Mouse (Mus musculus) C2C12 (cell line): ENCODE data around the gene Olfml3. TPM values are rescaled to one million over a fixed set of nuclear protein-coding genes. Genes with fewer than 3 reads are reported as not detected.

Experiments used
- H3K27me3 ChIP-seq: one replicate; pipeline ENCODE4 v1.6.1; 2011; ENCODE audit not compliant: control insufficient read depth, insufficient read depth, insufficient read length
- H3K36me3 ChIP-seq: one replicate; pipeline ENCODE4 v1.6.1; 2011; ENCODE audit not compliant: control insufficient read depth, insufficient read depth
- H3K4me3 ChIP-seq: one replicate; pipeline ENCODE4 v1.5.1; 2011; ENCODE audit warnings: mild to moderate bottlenecking, control low read depth; ENCODE audit not compliant: poor library complexity, insufficient read depth, severe bottlenecking
- H3K79me2 ChIP-seq: one replicate; pipeline ENCODE4 v1.6.1; 2011; ENCODE audit not compliant: control insufficient read depth, insufficient read depth
- H3K79me3 ChIP-seq: one replicate; pipeline ENCODE4 v1.6.1; 2011; ENCODE audit warnings: low read depth, control low read depth
- H3ac ChIP-seq: one replicate; pipeline ENCODE3; 2011; ENCODE audit warnings: low read depth; ENCODE audit not compliant: control insufficient read depth, insufficient read length
- CEBPB ChIP-seq: IDR thresholded peaks from one replicate; pipeline ENCODE4 v1.6.1; 2011; ENCODE audit warnings: low read depth, mild to moderate bottlenecking, control low read depth, moderate library complexity
- CTCF ChIP-seq: IDR thresholded peaks from one replicate; pipeline ENCODE4 v1.5.1; 2011; ENCODE audit not compliant: control insufficient read depth, insufficient read depth, insufficient read length
- FOSL1 ChIP-seq: IDR thresholded peaks from one replicate; pipeline ENCODE4 v1.8.0; 2011; ENCODE audit warnings: mild to moderate bottlenecking, low read length; ENCODE audit not compliant: poor library complexity, insufficient read depth, severe bottlenecking
- MAX ChIP-seq: IDR thresholded peaks from one replicate; pipeline ENCODE4 v1.6.1; 2011; ENCODE audit warnings: mild to moderate bottlenecking, control low read depth
- MYOD1 ChIP-seq: IDR thresholded peaks from one replicate; pipeline ENCODE4 v1.6.1; 2011; ENCODE audit warnings: low read depth; ENCODE audit not compliant: control insufficient read depth, insufficient read length
- MYOG ChIP-seq: IDR thresholded peaks from one replicate; pipeline ENCODE4 v1.6.1; 2011; ENCODE audit not compliant: control insufficient read depth, insufficient read length; ENCODE audit errors: extremely low read depth
- USF1 ChIP-seq: IDR thresholded peaks from one replicate; pipeline ENCODE4 v1.6.1; 2011; ENCODE audit warnings: low read depth, mild to moderate bottlenecking, control low read depth, moderate library complexity
- polyA plus RNA-seq: library from polyadenylated mRNA; unstranded; fragments of >200 nt; fragmentation: generic; extraction: Trizol; gene quantifications from one replicate; pipeline ENCODE4 v1.2.1, GENCODE M21; 2012; ENCODE audit warnings: missing spikeins

The Olfml3 gene
- polyA plus RNA-seq, 1 experiment: 7.5 TPM

DNA sequence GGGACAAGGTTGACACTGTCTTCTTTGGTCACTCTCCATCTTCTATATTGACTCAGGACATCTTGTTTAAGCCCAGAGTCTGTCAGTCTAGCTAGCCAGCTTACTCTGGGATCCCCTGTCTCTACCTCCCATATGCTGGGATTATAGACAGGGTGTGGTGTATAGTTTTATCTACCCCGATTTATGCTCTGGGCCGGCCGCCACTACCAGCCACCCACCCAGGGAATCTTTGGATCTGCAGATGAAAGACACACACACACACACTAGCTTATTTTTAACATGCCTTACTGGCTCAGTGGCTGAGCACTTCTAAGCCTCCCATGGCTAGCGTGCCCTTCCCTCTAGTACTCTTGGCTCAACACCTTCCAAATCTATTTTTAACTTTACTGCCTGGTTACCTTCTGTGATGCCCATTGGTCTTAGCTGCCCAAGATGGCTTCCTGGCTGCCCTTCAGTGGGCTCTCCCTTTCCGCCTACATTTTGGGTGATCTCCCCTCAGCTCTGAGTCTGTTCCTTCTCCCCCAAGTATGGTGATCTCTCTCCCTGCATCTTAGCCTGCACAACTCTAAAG is 28.2 kb downstream of the Olfml3 start:
- Histone ChIP-seq H3K36me3 (no peaks in the 10 kb centered on the region), H3ac (no peak overlapping the region), H3K79me2 (no peaks in the 10 kb centered on the region), H3K79me3 (no peaks in the 10 kb centered on the region), H3K27me3 (no peaks in the 10 kb centered on the region), H3K4me3 (no peak overlapping the region)
- TF ChIP-seq FOSL1 (no peak), USF1 (no peak), MYOG (no peak), CEBPB (no peak), CTCF (no peak), MYOD1 (no peak)

GRCm38 (mm10) chr3:103705426-103705825 is 32.4 kb downstream of the Olfml3 start:
- TF ChIP-seq USF1 (no peak), CEBPB (no peak), CTCF (no peak), FOSL1 (no peak), MYOG (no peak), MAX (no peak), MYOD1 (no peak)
- H3K79me3 ChIP-seq: no peaks in the 10 kb centered on the region
- H3K4me3 ChIP-seq: no peak overlapping the region
- H3K36me3 ChIP-seq: no peaks in the 10 kb centered on the region
- no peak overlapping the region for H3ac ChIP-seq
- no peaks in the 10 kb centered on the region for H3K79me2 ChIP-seq
- H3K27me3 ChIP-seq: no peaks in the 10 kb centered on the region

GRCm38 (mm10) chr3:103704661-103705060 is 33.1 kb downstream of the Olfml3 start:
- H3ac ChIP-seq: no peak overlapping the region
- H3K36me3 ChIP-seq: no peaks in the 10 kb centered on the region
- TF ChIP-seq FOSL1 (no peak), CEBPB (no peak), MAX (no peak), USF1 (no peak), CTCF (no peak), MYOD1 (no peak), MYOG (no peak)
- H3K27me3 ChIP-seq: no peaks in the 10 kb centered on the region
- H3K79me2 ChIP-seq: no peaks in the 10 kb centered on the region
- no peak overlapping the region for H3K4me3 ChIP-seq
- no peaks in the 10 kb centered on the region for H3K79me3 ChIP-seq

- Histone ChIP-seq H3K79me3 (no peaks in the 10 kb centered on the region), H3ac (no peak overlapping the region), H3K4me3 (no peak overlapping the region), H3K27me3 (no peaks in the 10 kb centered on the region), H3K36me3 (no peaks in the 10 kb centered on the region), H3K79me2 (no peaks in the 10 kb centered on the region)
- TF ChIP-seq CEBPB (no peak), CTCF (no peak), MYOG (no peak), MYOD1 (peak; percentile 42), MAX (no peak)
Measured at GRCm38 (mm10) chr3:103696388-103696925, 41.3 kb downstream of the Olfml3 start.

DNA sequence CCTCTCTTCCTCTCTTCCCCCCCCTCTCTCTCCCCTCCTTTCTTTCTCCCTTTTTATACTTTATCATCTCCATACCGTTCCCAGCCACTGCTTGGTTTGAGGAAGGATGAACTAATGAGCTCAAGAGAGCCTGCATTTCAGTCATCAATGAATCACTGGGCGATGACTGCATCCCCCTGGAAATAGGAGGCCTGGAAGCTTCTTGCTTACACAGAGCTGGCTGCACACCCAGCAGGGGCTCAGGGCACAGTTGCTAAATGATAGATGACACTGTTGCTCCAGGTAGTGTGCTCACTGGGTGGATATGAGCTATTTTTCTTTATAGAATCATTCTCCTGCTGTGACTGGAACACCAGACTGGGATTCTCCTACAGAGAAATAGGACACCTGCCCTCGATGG is 42.2 kb downstream of the Olfml3 start:
- Histone ChIP-seq H3K79me3 (no peaks in the 10 kb centered on the region), H3K79me2 (no peaks in the 10 kb centered on the region)
- TF ChIP-seq MYOG: no peak
- TF ChIP-seq FOSL1: no peak
- TF ChIP-seq MYOD1: no peak

GRCm38 (mm10) chr3:103690506-103690905 is 47.3 kb downstream of the Olfml3 start:
- H3K79me2 ChIP-seq: no peaks in the 10 kb centered on the region
- H3ac ChIP-seq: no peak overlapping the region
- no peaks in the 10 kb centered on the region for H3K27me3 ChIP-seq
- no peaks in the 10 kb centered on the region for H3K79me3 ChIP-seq
- no peaks in the 10 kb centered on the region for H3K36me3 ChIP-seq
- no peak overlapping the region for H3K4me3 ChIP-seq
- no peak for TF ChIP-seq USF1
- TF ChIP-seq FOSL1: no peak
- no peak for TF ChIP-seq CEBPB
- TF ChIP-seq MYOD1: no peak
- TF ChIP-seq MAX: no peak

More for the DNA sequence above, 42.2 kb downstream of the Olfml3 start:
- no peaks in the 10 kb centered on the region for H3K27me3 ChIP-seq
- no peak overlapping the region for H3K4me3 ChIP-seq
- H3K36me3 ChIP-seq: no peaks in the 10 kb centered on the region
- no peak overlapping the region for H3ac ChIP-seq
